Mouse (Mus musculus): ENCODE results near the gene Gstt3.

DNA sequence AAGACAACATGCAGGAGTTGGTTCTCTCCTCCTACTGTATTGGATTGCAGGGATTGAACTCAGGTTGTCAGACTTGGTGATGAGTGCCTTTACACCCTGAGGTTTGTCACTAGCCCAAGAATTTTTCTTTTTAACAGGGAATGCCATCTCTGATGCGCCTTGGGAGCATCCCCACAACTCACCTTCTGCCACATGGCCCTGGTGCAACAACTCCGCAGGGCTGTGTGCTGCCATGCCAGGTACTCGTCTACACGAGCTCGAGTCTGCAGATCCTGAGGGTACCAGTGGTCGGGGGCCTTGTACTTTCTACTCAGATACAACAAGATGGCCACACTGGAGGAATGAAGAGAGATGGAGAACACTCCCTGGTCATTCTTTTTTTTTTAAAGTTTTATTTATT is 4.7 kb downstream of the Gstt3 start:
- TF ChIP-seq CTCF (IDR thresholded peaks at IDR 0.05; ENCODE audit: low read depth, low read length) (no peak), POLR2A (IDR thresholded peaks at IDR 0.05; ENCODE audit: insufficient read depth, low read length) (no peak)
